Mouse (Mus musculus) yolk sac, embryonic 10.5 days (tissue): ENCODE measurements around the gene Rnasek.

ENCODE experiments used
- DNase-seq: peaks from one replicate; pipeline ENCODE4 v3.0.0-alpha.2; 2017; ENCODE audit warnings: low spot score

Rnasek gene

GRCm38 (mm10) chr11:70236717-70237116 is 2.9 kb downstream of the Rnasek start:
- no peak for DNase-seq

DNA sequence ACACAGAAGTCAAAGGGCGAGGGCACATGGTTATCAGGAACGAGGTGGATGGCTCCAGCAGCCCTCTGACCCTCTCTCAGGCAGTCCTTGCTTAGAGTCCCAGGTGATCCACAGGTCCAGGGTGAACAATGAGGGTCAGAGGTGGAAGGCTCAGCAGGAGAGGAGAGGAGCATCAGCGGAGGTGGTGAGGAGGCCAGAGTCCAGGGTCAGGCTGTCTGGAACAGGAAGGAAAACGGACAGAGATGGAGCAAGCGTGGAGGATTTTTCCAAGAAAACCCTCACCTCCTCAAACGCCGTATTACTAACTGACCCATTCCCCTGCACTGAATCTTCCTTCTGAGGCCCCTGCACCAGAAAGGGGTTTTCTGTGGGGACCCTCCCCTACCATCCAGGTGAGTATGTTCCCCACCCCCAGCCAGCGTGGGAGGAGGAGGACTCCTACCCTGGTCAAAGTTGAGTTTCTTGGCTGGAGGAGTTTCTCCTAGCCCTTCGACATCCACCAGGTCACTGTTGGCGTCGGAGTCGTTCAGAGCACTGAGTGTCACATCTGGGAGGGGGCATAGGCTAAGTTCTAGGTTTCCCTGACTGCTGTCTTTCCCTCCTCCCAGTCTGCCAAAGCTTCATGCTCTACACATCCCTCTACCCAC is 4.3 kb downstream of the Rnasek start:
- DNase-seq = peak; percentile 88

- DNase-seq = no peak
Observed at GRCm38 (mm10) chr11:70234497-70234896, 5.1 kb downstream of the Rnasek start.

DNA sequence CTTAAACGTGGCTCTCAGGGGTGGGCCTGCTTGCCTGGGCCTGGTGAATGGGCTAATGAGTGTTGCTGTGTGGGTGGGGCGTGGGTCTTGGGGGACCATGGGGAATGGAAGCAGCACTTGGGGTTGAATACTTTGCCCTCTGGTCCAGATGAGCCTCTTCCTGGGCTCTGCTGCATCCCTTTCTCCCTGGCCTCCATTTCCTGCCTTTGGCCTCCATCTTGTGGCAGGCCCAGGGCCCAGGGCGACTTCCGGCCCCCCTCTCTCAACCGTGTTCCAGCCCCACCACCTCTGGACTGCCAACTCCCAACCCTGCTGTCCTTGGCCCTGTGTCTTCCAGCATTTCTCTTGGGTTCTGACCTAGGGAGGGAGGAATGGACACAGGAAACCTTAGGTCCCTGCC is 5.6 kb downstream of the Rnasek start:
- no peak for DNase-seq

DNA sequence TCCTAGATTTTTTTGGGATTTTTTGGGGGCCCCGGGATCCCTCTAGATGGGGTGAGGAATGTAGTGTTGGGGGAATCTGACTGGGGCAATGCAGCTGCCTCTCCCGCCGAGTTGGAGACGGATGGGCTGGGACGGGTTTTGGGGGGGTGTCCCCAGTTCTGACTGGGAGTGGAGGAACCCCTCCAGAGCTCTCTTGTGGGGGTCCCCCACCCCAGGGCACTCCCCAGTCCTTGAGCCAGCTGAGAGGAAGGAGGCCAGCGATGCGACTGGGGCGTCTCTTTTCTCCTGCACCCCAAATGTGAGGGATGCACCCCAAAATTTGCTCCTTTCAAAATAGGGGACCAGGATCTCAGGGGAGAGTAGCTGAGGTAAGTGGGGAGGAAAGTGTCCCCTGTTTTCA is 6.6 kb downstream of the Rnasek start:
- DNase-seq = no peak

DNA sequence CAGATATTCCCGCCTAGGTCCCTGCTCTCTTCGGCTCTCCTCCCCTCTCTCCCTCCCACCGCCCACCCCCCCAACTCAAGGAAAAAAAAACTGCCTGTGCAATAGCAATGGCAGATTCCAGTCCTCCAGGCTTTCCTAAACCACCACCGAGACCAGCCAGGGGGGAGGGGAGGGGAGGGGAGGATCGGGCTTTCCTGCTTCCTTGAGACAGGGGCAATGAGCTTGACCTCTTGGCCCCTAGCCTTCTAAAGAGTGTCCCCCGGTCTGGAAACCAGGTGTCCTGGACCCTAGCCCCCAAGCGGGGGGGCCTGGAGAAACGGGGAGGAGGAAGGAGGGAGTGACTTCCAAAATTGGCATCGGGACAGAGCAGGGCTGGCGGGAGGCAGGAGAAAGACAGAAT is 7.1 kb downstream of the Rnasek start:
- DNase-seq = no peak

- peak; percentile 77 for DNase-seq
Observed at GRCm38 (mm10) chr11:70230239-70230727, 9.4 kb downstream of the Rnasek start.

- DNase-seq = no peak
Observed at GRCm38 (mm10) chr11:70229260-70230010, 10.2 kb downstream of the Rnasek start, which contains the start of gene Bcl6b. Gene Bcl6b (minus strand): TSS chr11:70229798.

GRCm38 (mm10) chr11:70228828-70229227 is 10.8 kb downstream of the Rnasek start:
- DNase-seq = peak; percentile 74

DNA sequence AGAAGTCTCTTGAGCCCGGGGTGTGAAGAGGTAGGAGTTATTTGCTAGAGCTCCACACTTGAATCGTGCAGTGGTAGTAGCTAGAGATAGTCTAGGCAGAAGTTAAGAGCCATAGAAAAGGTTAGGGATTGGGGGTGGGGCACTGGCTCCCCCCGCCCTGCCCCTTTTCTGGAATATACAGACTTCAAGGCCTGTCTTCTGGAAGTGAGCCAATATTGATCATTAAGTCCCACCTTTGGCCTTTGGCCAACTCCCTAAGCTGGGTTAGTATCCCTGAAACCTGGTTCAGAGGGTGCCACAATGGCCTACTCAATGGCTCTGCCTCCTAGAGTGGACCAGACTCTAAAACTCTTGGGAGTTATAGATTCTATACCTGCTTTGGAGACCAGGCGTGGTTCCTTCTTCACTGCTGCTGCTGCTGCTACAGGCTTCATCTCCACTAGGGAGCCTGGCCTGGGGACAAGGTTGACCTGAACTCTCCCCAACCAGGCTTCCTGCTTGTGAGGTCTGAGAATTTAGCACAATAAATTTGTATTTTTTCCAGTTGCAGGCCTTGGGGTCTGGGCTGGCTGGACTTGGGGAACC is 11.9 kb downstream of the Rnasek start:
- no peak for DNase-seq

DNA sequence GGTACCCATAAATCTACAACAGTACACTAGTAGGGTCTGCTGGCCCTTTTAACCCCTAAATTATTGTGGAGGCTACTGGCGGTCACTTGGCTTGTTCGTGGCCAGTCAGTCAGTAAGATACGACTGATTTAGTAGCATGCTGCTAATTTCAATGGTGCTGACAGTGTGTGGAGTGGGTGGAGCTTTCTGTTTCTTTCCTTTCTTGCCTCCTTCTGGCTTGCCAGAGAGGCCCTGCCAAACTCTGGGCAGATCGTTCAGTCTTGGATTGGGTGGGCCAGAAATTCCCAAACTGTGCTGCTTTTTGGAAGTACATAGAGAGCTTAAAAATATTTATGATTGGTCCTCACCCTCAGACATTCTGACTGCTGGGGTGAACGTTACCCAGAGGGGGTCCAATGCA is 12.5 kb downstream of the Rnasek start:
- no peak for DNase-seq

DNA sequence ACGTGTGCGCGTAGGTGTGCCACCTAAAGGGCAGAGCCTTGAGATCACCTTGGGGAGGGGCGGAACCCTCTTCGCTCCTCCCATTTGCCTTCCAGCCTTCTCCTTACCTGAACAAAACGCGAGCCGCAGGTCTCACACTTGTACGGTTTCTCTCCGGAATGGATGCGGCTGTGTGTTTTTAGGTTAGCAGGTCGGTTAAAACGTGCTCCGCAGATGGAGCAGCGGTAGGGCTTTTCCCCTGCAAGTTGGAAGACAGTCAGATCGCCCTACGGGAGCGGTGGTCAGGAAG is 13.1 kb downstream of the Rnasek start:
- no peak for DNase-seq

- no peak for DNase-seq
Observed at GRCm38 (mm10) chr11:70225798-70226601, 13.6 kb downstream of the Rnasek start.

DNA sequence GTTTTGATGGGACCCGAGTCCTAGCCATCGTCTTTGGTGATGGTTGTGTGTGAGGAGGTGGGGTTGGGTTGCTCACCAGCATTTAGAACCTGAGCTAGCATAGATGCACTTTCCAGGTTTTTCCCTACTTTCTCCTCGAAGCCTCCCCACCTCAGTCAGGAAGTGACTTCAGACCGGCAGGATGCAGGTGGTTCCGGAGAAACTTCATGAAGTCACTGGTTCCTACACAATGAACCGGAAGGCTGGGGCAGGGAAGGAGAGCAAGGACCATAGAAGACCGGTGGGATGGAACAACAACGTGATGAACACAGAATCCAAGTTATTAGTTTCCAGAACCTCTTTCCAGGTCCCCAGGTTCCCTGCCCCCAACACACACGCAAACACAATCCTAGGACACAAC is 15.9 kb downstream of the Rnasek start:
- no peak for DNase-seq

DNA sequence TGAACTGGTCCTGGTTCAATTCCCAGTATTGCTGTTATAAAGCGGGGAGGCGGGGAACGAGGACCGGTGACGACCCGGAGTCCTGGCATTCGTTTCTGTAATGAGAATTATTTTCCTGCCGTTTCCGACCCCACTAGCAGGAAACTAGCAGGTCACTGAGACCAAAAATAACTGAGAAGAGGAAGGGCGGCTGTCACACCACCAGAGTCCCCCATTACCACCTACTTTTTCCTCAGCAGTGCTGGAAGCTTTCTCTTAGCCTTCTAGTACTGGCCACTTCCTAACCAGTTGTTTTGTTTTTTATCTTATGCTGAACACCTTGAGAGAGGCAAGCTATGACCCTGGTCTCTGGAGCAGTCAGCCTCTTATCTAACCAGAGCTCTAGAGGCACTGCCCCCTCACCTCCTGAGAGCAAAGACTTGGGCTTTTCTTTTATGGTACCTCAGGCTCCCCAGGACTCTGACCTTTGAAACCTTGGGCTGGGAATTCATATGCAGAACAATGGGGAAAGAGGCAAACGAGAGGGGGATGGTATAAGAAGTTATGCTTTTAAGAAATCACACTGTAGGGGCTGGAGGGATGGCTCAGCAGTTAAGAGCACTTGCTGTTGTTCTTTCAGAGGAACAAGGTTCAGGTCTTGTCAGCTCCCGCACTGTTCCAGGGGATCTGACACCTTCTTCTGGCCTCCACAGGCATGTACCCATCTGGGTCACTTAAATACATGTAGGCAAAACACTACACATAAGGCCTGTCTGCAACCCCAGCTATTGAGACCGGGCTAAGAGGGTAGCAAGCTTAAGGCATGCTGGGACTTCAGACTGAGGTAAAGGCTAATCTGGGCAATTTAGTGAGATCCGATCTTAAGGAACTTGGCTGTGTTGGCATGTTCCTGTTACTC is 17.8 kb downstream of the Rnasek start:
- DNase-seq = peak; percentile 86

- DNase-seq = peak; percentile 98
Observed at GRCm38 (mm10) chr11:70220731-70221602, 18.7 kb downstream of the Rnasek start, which contains the start of gene Slc16a13. Gene Slc16a13 (minus strand): TSS chr11:70221064.

DNA sequence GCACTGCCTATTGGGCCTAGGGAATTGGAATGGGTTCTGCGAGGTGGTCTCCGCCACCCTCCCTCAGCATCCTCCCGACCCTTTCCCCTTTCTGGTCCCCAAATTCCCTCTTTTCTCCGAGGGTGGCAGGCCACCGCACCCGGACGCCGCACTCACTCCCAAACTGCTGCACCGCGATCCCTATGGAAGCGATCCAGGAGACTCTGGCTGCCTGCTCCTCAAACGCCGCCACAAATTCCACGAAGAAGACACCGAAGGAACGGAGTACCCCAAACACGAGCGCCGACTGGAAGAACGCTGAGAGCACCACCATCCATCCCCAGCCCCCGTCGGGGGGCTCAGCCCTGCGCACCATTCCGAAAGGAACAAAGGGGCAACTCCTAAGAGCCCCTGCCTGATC is 19.3 kb downstream of the Rnasek start:
- no peak for DNase-seq

DNA sequence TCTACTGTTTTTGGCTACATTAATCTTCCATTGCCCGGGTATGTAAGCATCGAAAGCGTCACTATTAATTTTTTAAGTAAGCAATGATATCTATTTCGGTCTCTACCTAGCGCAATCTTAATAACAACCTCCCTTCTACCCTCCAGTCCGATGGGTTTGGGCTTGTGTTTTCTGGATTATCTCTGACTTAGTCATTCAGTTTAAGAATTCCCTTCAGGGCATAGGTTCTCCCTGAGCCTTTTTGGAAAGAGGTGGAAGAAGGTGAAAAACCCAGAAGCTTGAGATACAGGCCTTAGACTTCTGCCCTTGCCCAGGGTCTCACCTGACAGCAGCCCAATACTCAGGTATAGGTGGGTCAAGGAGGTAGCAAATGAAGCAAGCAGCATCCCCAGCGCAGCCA is 19.8 kb downstream of the Rnasek start:
- no peak for DNase-seq

GRCm38 (mm10) chr11:70218741-70219470 is 20.7 kb downstream of the Rnasek start:
- no peak for DNase-seq

DNA sequence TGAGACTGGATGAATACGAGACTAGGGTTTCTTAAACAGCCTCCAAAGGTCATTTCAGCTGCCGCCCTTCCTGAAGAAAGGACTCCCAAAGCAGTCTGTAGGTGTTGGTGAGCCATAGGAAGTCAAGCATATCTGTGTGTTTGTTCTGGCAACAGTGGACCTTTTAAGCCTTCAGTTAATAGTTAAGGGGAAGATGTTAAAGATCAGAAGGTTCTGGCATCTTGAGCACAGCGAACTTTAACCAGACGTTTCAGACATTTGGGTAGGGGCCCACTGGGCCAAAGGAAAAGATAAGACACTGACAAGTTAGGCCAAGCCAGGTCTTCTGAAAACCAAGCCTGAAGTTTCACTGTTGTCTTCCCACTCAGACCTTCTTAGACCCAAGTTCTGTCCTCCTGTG is 21.6 kb downstream of the Rnasek start:
- no peak for DNase-seq
